8 mouse cellular contexts compared by ENCODE assay signal in the genomic region with DNA sequence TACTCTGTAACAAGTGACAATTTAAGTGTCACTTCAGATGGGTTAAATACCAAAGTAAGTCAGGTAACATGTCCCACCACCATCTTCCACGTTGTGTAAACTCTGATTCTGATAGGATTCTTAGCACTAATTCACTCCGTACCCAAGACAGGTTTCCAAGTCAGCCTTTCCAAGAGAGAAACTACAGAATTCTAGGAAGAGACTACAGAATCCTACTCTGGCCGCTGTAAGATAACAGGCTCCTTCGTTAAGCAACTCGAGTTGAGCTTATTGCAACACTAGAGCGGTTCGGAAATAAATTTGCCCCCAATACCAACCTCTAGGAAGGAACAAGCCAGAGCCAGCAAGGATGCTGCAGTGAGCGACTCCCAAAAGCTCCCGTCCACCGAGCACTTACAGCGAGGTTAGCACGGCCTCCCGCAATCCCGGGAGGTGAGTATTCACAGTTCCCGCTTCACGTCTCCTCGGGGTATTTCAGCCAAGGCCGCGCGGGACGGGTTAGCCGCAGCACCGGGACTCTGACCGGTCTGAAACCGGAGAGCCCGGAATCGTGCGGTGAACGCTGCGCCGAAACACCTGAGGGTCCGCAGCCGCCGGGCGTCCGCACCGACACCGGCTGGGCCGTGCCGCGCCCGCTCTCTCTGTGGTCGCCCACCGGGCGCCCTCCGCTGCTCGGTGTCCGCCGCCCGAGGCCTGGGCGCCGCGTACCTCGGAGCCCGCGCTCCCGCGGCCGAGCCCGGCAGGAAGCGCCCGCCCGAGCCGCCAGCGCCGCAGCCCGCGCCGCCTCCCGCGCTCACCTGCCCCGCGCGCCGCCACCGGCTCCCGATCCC. TPM values are rescaled to one million over a fixed set of nuclear protein-coding genes. Genes with fewer than 3 reads are reported as not detected.
A peak's percentile ranks its signal among the peaks of the same experiment; 100 is the strongest.
DNase-seq lines count a peak whose midpoint lies in the region; ATAC-seq and TF ChIP-seq lines count a peak whose summit lies in the region.

No protein-coding gene starts in this region.

- H3K9me3 ChIP-seq in kidney, postnatal 0 days (replicated peaks; ENCODE audit: low read length) = no peaks in the 10 kb centered on the region

- under 1% methylated on average over 45 of the region's 77 CpGs for WGBS in kidney, postnatal 0 days

- peak overlapping the region; percentile 87 for H3K9ac ChIP-seq in kidney, postnatal 0 days (ENCODE audit: low read depth, low read length)

- no peaks in the 10 kb centered on the region for H3K4me1 ChIP-seq in kidney, postnatal 0 days (replicated peaks; ENCODE audit: insufficient read depth, low read length)

- no peaks in the 10 kb centered on the region for H3K27me3 ChIP-seq in kidney, postnatal 0 days (ENCODE audit: insufficient read depth, low read length)

- peak overlapping the region; percentile 94 for H3K4me3 ChIP-seq in gastrocnemius, adult 2 months
- H3K4me3 ChIP-seq in kidney, postnatal 0 days (replicated peaks; ENCODE audit: low read depth, low read length) = peak overlapping the region; percentile 85

- intact Hi-C loops in gastrocnemius, adult 2 months (cut with DNase I) = loop anchor here (2.0 to 5.0 kb wide), 2 partner anchors 77 to 103 kb away; partner anchors contain the start of gene Cep70

- peak overlapping the region; percentile 81 for H3K4me2 ChIP-seq in kidney, postnatal 0 days (ENCODE audit: low read length)

- H3K27ac ChIP-seq in gastrocnemius, adult 2 months = peak overlapping the region; percentile 87
- no peak overlapping the region for H3K27ac ChIP-seq in kidney, postnatal 0 days

- peak; percentile 54 to 67 for DNase-seq in cerebellum, postnatal 14 days
- DNase-seq in cerebellum, postnatal 25 days = no peak
- DNase-seq in gastrocnemius, adult 2 months = no peak
- DNase-seq in kidney, postnatal 0 days (ENCODE audit: low spot score) = peak; percentile 19
- DNase-seq in spleen, postnatal 14 days (ENCODE audit: low spot score in 2 of 2) = peak; percentile 9 to 28

- no peak for TF ChIP-seq CTCF in gastrocnemius, adult 2 months (IDR thresholded peaks at IDR 0.05)
- TF ChIP-seq CTCF in kidney, postnatal 0 days (IDR thresholded peaks at IDR 0.05; ENCODE audit: low read depth) = no peak

- peak; percentile 65 for ATAC-seq in CD4-positive, CD25-positive, alpha-beta regulatory T cell, adult 4 months
- peak; percentile 30 for ATAC-seq in common myeloid progenitor, adult 5-6 weeks (replicated peaks; ENCODE audit: low read depth, poor library complexity, severe bottlenecking)
- peak; percentile 79 for ATAC-seq in kidney, postnatal 0 days (replicated peaks; ENCODE audit: low FRiP score, low read depth)
- ATAC-seq in megakaryocyte, adult 5-6 weeks (ENCODE audit: poor library complexity, severe bottlenecking) = peak; percentile 23

- H3K36me3 ChIP-seq in kidney, postnatal 0 days (ENCODE audit: insufficient read depth, low read length) = no peaks in the 10 kb centered on the region

RNA-seq across cellular contexts. Expression of gene Pik3cb, which starts 1.0 kb away (rescaled TPM):
- 1 to 10 TPM in 1 of 2 experiments, under 1 TPM in 1; 0.81 to 1.3 TPM for polyA plus RNA-seq in CD4-positive, CD25-positive, alpha-beta regulatory T cell, adult 4 months (2017; shearing (Covaris generic))
- 4.5 and 5.8 TPM in 2 replicates for total RNA-seq in common myeloid progenitor, adult 5-6 weeks (2017)
- 1 to 10 TPM; 4.5 to 6.1 TPM for total RNA-seq in gastrocnemius, adult 2 months (2021)
- 1.3 and 1.9 TPM in 2 replicates for polyA plus RNA-seq in kidney, postnatal 0 days (2015; fragmentation: Nextera tagmentation; extraction: Ambion mirVana)
- 18.9 and 19.9 TPM in 2 replicates for total RNA-seq in megakaryocyte, adult 5-6 weeks (2015)
- total RNA-seq in megakaryocyte, adult 5-6 weeks (2017) = 8.2 and 10.0 TPM in 2 replicates

Comparison
In these comparisons a context has a peak if more than half of its experiments do, and no peak if none do; other contexts are left out.
1. DNase-seq: peak in cerebellum, postnatal 14 days (2 of 2), kidney, postnatal 0 days (single experiment) and spleen, postnatal 14 days (2 of 2); none in cerebellum, postnatal 25 days (0 of 2) and gastrocnemius, adult 2 months (single experiment).
2. ATAC-seq: peak in every context shown above with its lines; median percentile 79 in kidney, postnatal 0 days; 65 in CD4-positive, CD25-positive, alpha-beta regulatory T cell, adult 4 months; 30 in common myeloid progenitor, adult 5-6 weeks; 23 in megakaryocyte, adult 5-6 weeks.